ENCODE assay signal across 8 mouse cellular contexts in the genomic region with DNA sequence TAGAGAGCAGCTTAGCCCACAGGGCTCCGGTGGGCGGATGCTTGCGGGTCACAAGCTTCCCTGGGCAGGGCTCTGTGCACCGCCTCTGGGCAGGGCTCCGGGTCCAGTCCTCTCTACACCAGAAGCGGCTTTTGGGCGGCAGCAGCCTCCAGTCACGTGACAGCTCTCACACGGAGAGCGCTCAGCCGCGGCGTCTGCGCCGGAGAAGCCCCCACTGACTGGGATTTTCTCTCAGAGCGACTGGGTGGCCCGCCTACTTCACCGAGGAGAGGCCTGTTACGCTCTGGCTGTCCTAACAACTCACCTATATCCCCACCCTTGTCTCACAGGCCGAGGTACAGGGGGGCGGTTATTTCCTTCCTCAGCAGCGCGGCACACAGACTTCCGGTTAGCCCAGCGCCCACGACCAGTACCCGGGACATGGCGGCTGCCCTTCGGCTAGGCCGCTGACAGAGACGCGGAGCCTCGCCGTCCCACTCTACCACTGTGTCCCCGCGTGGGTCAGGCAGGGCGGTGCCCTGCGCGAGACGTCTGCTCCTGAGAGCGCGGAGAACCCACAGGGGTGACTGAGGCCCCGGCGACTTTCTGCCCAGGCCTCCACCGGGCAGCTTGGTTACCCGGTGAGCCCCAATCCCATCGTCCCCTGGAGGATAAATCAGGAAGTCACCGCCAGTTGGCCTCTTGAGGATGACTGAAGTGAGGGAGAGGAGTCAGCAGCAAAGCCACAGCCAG. TPM values are rescaled to one million over a fixed set of nuclear protein-coding genes. Genes with fewer than 3 reads are reported as not detected.
A peak's percentile ranks its signal among the peaks of the same experiment; 100 is the strongest.
DNase-seq lines count a peak whose midpoint lies in the region; ATAC-seq and TF ChIP-seq lines count a peak whose summit lies in the region.

A gene (minus strand): TSS at position 645 of the 732 bp plus-strand sequence.

- H3K9me3 ChIP-seq in neural tube, embryonic 15.5 days (replicated peaks) = no peaks in the 10 kb centered on the region

- no peaks in the 10 kb centered on the region; the same call in 1 of the 2 replicates for H3K4me1 ChIP-seq in lung, adult 2 months (ENCODE audit: control insufficient read depth, insufficient read depth, low read length)
- 0 out of 2 replicates have a peak, but pooled peaks cover 3% of the 10 kb centered on the region for H3K4me1 ChIP-seq in neural tube, embryonic 15.5 days

- under 1% methylated on average over 48 of the region's 48 CpGs for WGBS in lung, adult 2 months
- WGBS in neural tube, embryonic 15.5 days = 1% methylated on average over 48 of the region's 48 CpGs

- peak within 1 kb of the TSS; percentile 96 for H3K27ac ChIP-seq in layer of hippocampus, adult 2 months
- H3K27ac ChIP-seq in neural tube, embryonic 15.5 days (replicated peaks) = peak within 1 kb of the TSS; percentile 91

- peak; percentile 99 for ATAC-seq in neural tube, embryonic 15.5 days (ENCODE audit: low FRiP score)

- H3K9ac ChIP-seq in neural tube, embryonic 15.5 days (replicated peaks) = peak within 1 kb of the TSS; percentile 80

- H3K4me2 ChIP-seq in neural tube, embryonic 15.5 days = peak within 1 kb of the TSS; percentile 70

- peaks cover 4% of the 10 kb centered on the region; the same call in 1 of the 2 replicates for H3K36me3 ChIP-seq in neural tube, embryonic 15.5 days

- DNase-seq in MN1 (ENCODE audit: low spot score) = peak; percentile 96
- DNase-seq in cerebellum, adult 9-10 months = peak; percentile 88
- peak; percentile 82 for DNase-seq in forelimb bud, embryonic 11.5 days (ENCODE audit: low read depth, low spot score)
- DNase-seq in heart, postnatal 4 days = peak; percentile 89
- peak; percentile 76 to 84 for DNase-seq in layer of hippocampus, adult 2 months (ENCODE audit: low spot score in 2 of 2)
- peak; percentile 86 for DNase-seq in lung, adult 2 months
- DNase-seq in testis, postnatal 10 days (ENCODE audit: low spot score) = peak; percentile 85

- H3K4me3 ChIP-seq in layer of hippocampus, adult 2 months = peak within 1 kb of the TSS; percentile 74
- peak within 1 kb of the TSS; percentile 77 for H3K4me3 ChIP-seq in lung, adult 2 months (replicated peaks; ENCODE audit: extremely low read depth, low read depth, low read length)
- peak within 1 kb of the TSS; percentile 59 for H3K4me3 ChIP-seq in neural tube, embryonic 15.5 days (replicated peaks)

- no peaks in the 10 kb centered on the region for H3K27me3 ChIP-seq in neural tube, embryonic 15.5 days (replicated peaks)

- peak; percentile 63 for TF ChIP-seq CTCF in layer of hippocampus, adult 2 months (conservative IDR thresholded peaks at IDR 0.05)
- TF ChIP-seq CTCF in lung, adult 2 months (IDR thresholded peaks at IDR 0.05; ENCODE audit: insufficient read depth, low read length) = no peak

- TF ChIP-seq POLR2A in lung, adult 2 months (IDR thresholded peaks at IDR 0.05; ENCODE audit: borderline replicate concordance, extremely low read depth, low read depth, low read length) = peak; percentile 84; the same call in 1 of the 2 replicates

RNA-seq across cellular contexts. Expression of the gene that starts here (rescaled TPM):
- total RNA-seq in heart, postnatal 4 days (2021) = 10 to 100 TPM; 11.6 to 13.7 TPM
- total RNA-seq in layer of hippocampus, adult 2 months (2021) = 1 to 10 TPM in 1 of 2 experiments, under 1 TPM in 1; 0.98 to 1.5 TPM
- 1.7 and 1.9 TPM in 2 replicates for polyA plus RNA-seq in lung, adult 2 months (2012; rRNA removed)
- polyA plus RNA-seq in neural tube, embryonic 15.5 days (2015; fragmentation: Nextera tagmentation; extraction: Ambion mirVana) = 9.9 and 11.1 TPM in 2 replicates

Comparison
In these comparisons a context has a peak if more than half of its experiments do, and no peak if none do; other contexts are left out.
1. Peak in every context shown above with its lines: DNase-seq, ATAC-seq, H3K4me3 ChIP-seq and H3K27ac ChIP-seq.
2. RNA of the gene that starts here (total RNA-seq): 11.6 to 13.7 TPM in heart, postnatal 4 days; 0.98 to 1.5 TPM in layer of hippocampus, adult 2 months; every median in the first group is over 4 times any median in the second.